Mouse (Mus musculus) retina, embryonic 14.5 days (tissue): ENCODE results near the gene Tm9sf2.

Experiments
- DNase-seq: peaks from one replicate; pipeline ENCODE4 v3.0.0-alpha.2; 2015; ENCODE audit warnings: low spot score

The Tm9sf2 gene

GRCm38 (mm10) chr14:122176263-122176798 lies 69.5 kb downstream of the Tm9sf2 start:
- no peak for DNase-seq

- DNase-seq = no peak
Measured at GRCm38 (mm10) chr14:122179262-122179661, 72.4 kb downstream of the Tm9sf2 start.

- peak; percentile 91 for DNase-seq
Measured at GRCm38 (mm10) chr14:122181078-122181814, 74.4 kb downstream of the Tm9sf2 start, which contains the start of gene Clybl. Gene Clybl, plus strand, starts transcription at chr14:122181704.

DNA sequence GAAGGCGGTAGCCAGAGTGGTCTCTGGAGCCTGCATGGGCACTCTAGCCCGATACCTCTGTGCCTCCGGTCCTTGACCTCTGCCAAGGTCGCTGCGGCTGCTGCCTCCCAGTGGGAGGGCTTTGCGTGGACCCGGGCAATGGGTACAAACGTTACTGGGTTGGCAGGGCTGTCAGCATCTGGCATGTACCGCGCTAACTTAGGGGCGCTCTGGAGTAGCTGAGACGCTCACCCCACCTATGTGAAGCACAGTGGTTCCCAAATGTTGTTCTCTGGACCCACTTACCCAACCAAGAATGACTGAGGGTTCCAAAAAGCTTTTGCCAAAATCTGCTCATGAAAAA lies 74.9 kb downstream of the Tm9sf2 start:
- no peak for DNase-seq

DNA sequence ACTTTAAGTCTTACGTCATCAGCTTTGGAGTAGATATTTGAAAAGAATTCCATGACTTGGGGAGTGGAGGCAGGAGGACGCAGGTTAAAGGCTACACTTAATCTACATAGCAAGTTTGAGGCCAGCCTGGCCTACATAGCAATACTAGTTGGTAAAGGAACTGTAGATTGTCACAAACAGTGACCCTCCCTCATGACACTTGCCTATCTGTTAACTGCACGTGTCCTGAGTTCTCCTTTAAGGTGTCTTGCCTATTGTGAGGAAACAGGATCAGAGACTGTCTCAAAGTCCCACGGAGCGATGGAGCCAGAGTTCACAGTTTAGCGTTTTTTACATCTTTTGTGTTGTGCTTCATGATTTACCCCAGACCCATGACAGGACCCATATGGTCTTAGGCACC lies 75.4 kb downstream of the Tm9sf2 start:
- DNase-seq = no peak

GRCm38 (mm10) chr14:122183974-122184373 lies 77.1 kb downstream of the Tm9sf2 start:
- no peak for DNase-seq

- DNase-seq = no peak
Measured at GRCm38 (mm10) chr14:122188250-122188649, 81.4 kb downstream of the Tm9sf2 start.

- DNase-seq = no peak
Measured at GRCm38 (mm10) chr14:122189901-122190300, 83.1 kb downstream of the Tm9sf2 start.

DNA sequence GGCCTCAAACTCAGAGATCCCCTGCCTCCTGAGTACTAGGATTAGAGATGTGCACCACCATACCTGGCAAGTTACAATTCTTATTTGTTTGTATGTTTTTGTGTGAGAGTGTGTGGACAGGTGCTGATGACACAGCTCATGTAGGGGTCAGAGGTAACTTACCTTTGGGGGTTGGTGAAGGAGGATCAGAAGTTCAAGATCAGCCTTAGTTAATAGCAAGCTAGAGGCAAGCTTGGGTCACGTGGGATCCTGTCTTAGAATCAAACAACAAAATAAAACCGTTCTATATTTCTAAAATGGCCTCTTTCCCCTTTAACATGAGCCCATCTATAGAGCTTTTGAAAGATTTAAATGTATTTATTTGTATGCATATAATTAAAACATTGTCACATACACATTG lies 83.7 kb downstream of the Tm9sf2 start:
- DNase-seq = no peak

DNA sequence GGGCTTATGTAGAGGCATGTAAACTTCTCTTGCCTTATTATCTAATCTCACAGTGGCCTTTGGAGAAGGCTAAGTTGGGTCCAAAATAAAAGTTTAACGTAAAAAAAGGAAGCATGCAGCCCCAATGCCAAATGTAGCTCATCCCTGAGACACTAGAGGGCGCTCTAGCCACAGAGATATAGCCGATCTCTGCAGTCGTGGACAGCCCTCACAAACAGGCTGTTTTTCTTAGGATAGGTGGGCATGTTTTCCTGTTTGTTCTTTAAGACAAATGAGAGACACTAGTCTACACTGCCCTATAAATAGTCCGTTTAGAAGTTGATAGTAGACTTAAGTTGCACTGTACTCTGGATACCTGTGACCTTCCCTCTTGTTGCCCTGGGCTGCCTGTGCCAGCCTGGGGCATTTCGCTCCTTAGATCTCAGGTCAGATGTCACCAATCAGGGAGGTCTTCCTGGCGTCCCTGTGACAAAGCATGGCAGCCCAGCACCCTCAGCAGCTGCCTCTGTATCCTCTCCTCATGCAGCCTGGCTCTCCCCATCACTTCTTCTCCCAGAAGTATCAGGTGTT lies 84.2 kb downstream of the Tm9sf2 start:
- peak; percentile 90 for DNase-seq

GRCm38 (mm10) chr14:122194630-122195029 lies 87.8 kb downstream of the Tm9sf2 start:
- no peak for DNase-seq

DNA sequence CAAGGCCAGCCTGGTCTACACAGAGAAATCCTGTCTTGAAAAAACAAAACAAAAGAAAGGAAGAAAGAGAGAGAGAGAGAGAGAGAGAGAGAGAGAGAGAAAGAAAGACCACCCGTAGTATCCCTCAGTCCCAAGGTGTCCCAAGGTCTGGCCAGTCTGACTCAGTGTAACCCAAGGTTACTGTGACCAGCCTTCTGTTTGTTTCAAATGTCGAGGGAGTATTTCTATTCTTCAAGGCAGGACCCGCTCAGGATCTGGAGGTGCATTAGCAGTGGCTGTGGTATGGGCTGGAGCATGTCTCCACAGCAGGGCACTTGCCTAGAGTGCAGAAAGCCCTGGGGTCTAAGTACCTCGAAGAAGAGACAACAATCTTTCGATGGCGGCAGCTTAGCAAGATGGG lies 90.0 kb downstream of the Tm9sf2 start:
- DNase-seq = no peak

DNA sequence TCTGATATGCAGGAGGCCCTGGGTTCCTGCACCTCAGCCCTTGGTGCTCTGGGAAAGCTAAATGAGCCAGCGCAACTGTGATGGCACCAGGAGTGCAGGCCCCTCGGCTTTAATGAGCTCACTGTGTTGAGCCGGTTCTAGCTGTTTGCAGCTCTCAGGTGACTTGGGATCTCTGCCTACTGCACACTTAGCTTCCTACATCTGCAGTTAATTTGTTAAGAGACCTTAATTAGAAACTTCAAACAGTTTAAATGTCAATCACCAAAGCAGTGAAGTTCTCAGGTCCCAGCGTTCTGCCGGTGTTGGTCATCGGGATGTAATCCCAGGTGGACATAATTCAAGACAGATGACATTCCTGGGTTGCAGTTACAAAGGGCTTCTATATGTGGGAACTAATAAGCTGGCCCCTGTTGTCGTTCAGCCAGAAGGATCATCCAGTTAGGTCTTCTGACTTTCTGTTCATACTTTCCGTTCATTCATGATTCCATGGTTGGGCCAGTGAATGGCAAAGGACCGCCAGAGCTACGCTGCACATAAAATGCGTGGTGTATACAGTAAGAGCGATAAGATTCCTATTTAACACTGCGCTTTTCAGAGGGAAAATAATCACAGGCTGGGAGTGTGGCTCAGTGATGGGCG lies 93.5 kb downstream of the Tm9sf2 start:
- DNase-seq = no peak

DNA sequence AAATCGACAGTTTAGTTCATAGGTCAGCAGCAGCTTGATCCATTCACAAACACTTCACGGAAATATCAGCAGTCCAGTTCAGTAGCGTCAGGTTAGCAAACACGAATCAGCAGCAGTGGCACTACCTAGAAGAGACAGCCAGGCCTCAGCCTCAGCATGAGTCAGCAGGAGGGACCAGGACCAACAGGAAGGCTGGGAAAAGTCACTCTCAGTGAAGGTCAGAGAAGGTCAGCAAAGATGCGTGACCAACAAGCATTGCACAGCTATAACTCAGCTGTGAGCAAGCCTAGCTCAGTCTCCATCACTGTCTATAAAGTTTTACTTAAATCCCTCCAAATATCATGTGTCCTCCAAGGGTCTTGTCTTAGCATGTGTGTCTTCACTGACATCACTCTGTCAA lies 102.3 kb downstream of the Tm9sf2 start:
- no peak for DNase-seq
